Mouse (Mus musculus) embryonic facial prominence, embryonic 10.5 days (tissue): ENCODE data around the gene Umodl1. TPM values are rescaled to one million over a fixed set of nuclear protein-coding genes. Genes with fewer than 3 reads are reported as not detected.

Experiments used
- DNase-seq: peaks from one replicate; pipeline ENCODE4 v3.0.0-alpha.2; 2017; ENCODE audit warnings: low spot score
- H3K27ac ChIP-seq: fragments of 300-500 bp; sonication (generic); replicated peaks from 2 replicates; pipeline ENCODE4 v1.5.1; 2016; ENCODE audit warnings: mild to moderate bottlenecking
- H3K27me3 ChIP-seq: fragments of 300-500 bp; sonication (generic); replicated peaks from 2 replicates; pipeline ENCODE4 v1.6.1; 2016; ENCODE audit warnings: low read depth, mild to moderate bottlenecking; ENCODE audit not compliant: poor library complexity, severe bottlenecking
- H3K36me3 ChIP-seq: fragments of 300-500 bp; sonication (generic); replicated peaks from 2 replicates; pipeline ENCODE4 v1.6.1; 2016; ENCODE audit warnings: mild to moderate bottlenecking, moderate library complexity
- H3K4me1 ChIP-seq: fragments of 300-500 bp; sonication (generic); 2 replicates; pipeline ENCODE4 v1.6.1; 2016
- H3K4me3 ChIP-seq: fragments of 300-500 bp; sonication (generic); 2 replicates; pipeline ENCODE4 v1.5.1; 2016; ENCODE audit warnings: mild to moderate bottlenecking, moderate library complexity
- H3K9me3 ChIP-seq: fragments of 300-500 bp; sonication (generic); 2 replicates; pipeline ENCODE4 v1.6.1; 2016; ENCODE audit warnings: mild to moderate bottlenecking
- WGBS: fragments of 180-500 bp; shearing (Covaris S2); methylation state at CpG from one replicate; pipeline ENCODE4 v1.1.7; 2016; 5-methylcytosine and 5-hydroxymethylcytosine counted together
- polyA plus RNA-seq: library from polyadenylated mRNA; unstranded; fragments of >200 nt; fragmentation: Nextera tagmentation; extraction: Ambion mirVana; gene quantifications from 2 replicates; pipeline ENCODE4 v1.2.1, GENCODE M21; 2016

Umodl1 gene
- 0.13 and 0.19 TPM in 2 replicates for polyA plus RNA-seq

GRCm38 (mm10) chr17:30954340-30954739 lies at the start of gene Umodl1:
Gene Umodl1 (plus strand): TSS chr17:30954640.
- no peak within 1 kb of the TSS for H3K27ac ChIP-seq
- no peak within 1 kb of the TSS for H3K4me3 ChIP-seq
- no peaks in the 10 kb centered on the region for H3K27me3 ChIP-seq
- peaks cover 9% of the 10 kb centered on the region; the same call in 1 of the 2 replicates for H3K4me1 ChIP-seq
- no peaks in the 10 kb centered on the region for H3K36me3 ChIP-seq
- no peak for DNase-seq
- no peaks in the 10 kb centered on the region for H3K9me3 ChIP-seq
- 54% methylated on average over 10 of the region's 10 CpGs for WGBS

- Histone ChIP-seq H3K27me3 (peaks cover 19% of the 10 kb centered on the region), H3K9me3 (no peaks in the 10 kb centered on the region), H3K4me3 (no peak overlapping the region), H3K27ac (no peak overlapping the region), H3K4me1 (peaks cover 8% of the 10 kb centered on the region; the same call in 1 of the 2 replicates), H3K36me3 (no peaks in the 10 kb centered on the region)
- no peak for DNase-seq
- WGBS: 77% methylated on average over 4 of the region's 4 CpGs
Measured at GRCm38 (mm10) chr17:30907577-30907976, 46.9 kb upstream of the Umodl1 start.

- 89% methylated on average over 27 of the region's 27 CpGs for WGBS
- no peaks in the 10 kb centered on the region for H3K9me3 ChIP-seq
- no peaks in the 10 kb centered on the region for H3K27me3 ChIP-seq
- peaks cover 8% of the 10 kb centered on the region; the same call in 1 of the 2 replicates for H3K4me1 ChIP-seq
- DNase-seq: no peak
- H3K4me3 ChIP-seq: no peak overlapping the region
- H3K27ac ChIP-seq: no peak overlapping the region
- H3K36me3 ChIP-seq: no peaks in the 10 kb centered on the region
Measured at GRCm38 (mm10) chr17:30910866-30911731, 43.3 kb upstream of the Umodl1 start.

GRCm38 (mm10) chr17:30911732-30912088 lies 42.7 kb upstream of the Umodl1 start:
- no peak overlapping the region for H3K4me3 ChIP-seq
- no peaks in the 10 kb centered on the region for H3K27me3 ChIP-seq
- H3K9me3 ChIP-seq: no peaks in the 10 kb centered on the region
- no peak overlapping the region for H3K27ac ChIP-seq
- no peak for DNase-seq
- WGBS: 65% methylated on average over 8 of the region's 8 CpGs
- H3K36me3 ChIP-seq: no peaks in the 10 kb centered on the region
- peaks cover 8% of the 10 kb centered on the region; the same call in 1 of the 2 replicates for H3K4me1 ChIP-seq

- Histone ChIP-seq H3K36me3 (no peaks in the 10 kb centered on the region), H3K27ac (no peak overlapping the region), H3K9me3 (no peaks in the 10 kb centered on the region), H3K4me3 (no peak overlapping the region), H3K4me1 (peaks cover 8% of the 10 kb centered on the region; the same call in 1 of the 2 replicates), H3K27me3 (no peaks in the 10 kb centered on the region)
- DNase-seq: no peak
- WGBS: 79% methylated on average over 5 of the region's 5 CpGs
Measured at GRCm38 (mm10) chr17:30912536-30912935, 41.9 kb upstream of the Umodl1 start.

DNA sequence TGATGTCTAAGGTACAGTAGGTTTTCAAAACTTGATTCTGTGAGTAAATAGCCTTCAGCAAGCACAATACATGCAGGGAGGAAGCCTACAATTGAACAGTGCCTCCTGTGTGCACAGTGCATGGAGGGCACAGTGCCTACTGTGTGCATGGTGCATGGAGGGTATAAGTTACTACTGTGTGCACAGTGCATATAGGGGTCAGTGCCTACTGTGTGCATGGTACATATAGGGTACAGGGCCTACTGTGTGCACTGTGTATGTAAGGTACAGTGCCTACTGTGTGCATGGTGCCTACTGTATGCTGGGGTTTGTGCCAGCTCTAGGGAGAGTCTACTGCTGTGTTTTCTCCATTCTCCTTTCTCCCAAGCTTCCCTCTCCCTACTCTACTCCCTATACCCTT lies 40.2 kb upstream of the Umodl1 start:
- no peak for DNase-seq
- Histone ChIP-seq H3K4me3 (no peak overlapping the region), H3K4me1 (peaks cover 4% of the 10 kb centered on the region; the same call in 1 of the 2 replicates), H3K36me3 (no peaks in the 10 kb centered on the region), H3K27ac (no peak overlapping the region), H3K9me3 (no peaks in the 10 kb centered on the region), H3K27me3 (no peaks in the 10 kb centered on the region)

DNA sequence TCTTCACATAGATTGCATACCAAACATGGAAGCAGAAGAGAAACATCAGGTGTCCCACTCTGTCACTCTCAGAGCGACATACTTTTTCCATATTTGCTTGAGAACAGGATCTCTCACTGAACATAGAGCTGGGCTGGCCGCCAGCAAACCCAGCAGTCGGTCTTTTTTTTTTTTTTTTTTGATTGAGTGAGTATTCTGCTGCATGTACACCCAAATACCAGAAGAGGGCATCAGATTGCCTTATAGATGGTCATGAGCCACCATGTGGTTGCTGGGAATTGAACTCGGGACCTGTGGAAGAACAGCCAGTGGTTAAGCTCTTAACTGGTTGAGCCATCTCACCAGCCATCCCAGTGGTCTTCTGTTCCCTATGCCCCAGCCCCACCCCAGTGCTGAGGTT lies 30.9 kb upstream of the Umodl1 start:
- 75% methylated on average over 4 of the region's 4 CpGs for WGBS
- no peak overlapping the region for H3K27ac ChIP-seq
- no peaks in the 10 kb centered on the region for H3K36me3 ChIP-seq
- no peaks in the 10 kb centered on the region for H3K27me3 ChIP-seq
- H3K9me3 ChIP-seq: no peaks in the 10 kb centered on the region
- H3K4me3 ChIP-seq: no peak overlapping the region
- DNase-seq: no peak
- no peaks in the 10 kb centered on the region for H3K4me1 ChIP-seq

DNA sequence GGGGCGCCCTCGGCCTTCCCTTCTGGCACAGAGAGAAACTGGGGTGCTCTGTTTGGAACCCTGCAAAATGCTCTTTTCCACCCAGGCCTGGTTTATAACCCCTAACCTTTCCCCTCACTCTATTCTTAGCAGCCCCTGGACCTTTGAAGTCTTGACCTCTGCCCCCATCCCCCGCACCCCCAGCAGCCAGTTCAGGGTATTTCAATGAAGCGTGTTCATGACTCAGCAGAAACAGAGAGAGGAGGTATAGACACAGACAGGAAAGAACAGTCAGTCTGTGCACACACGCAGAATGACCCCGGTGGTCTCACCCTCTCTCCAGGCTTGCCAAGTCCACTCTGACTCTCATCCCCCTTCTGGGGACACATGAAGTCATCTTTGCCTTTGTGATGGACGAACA lies 23.6 kb upstream of the Umodl1 start:
- Histone ChIP-seq H3K4me3 (no peak overlapping the region), H3K27me3 (no peaks in the 10 kb centered on the region), H3K36me3 (no peaks in the 10 kb centered on the region), H3K4me1 (peaks cover 7% of the 10 kb centered on the region; the same call in 1 of the 2 replicates), H3K27ac (no peak overlapping the region), H3K9me3 (no peaks in the 10 kb centered on the region)
- WGBS: 81% methylated on average over 7 of the region's 7 CpGs
- DNase-seq: no peak

DNA sequence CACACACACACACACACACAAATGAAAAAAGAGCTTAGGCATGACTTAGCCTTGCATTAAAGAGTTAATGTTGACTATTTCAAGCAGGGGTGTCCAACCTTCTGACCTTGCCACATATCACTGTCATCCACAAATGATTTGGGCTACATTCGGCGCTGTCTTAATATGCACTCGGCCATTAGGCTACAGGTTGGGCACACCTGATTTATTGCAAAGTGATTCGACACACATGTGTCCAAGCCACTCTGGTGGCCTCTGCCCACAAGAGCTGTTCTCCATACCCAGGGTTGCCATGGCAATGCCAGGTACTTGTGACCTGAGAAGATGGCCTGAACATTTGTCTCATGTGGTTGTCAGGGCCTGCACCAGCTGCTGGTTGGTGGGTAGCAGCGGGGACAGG lies 21.6 kb upstream of the Umodl1 start:
- Histone ChIP-seq H3K36me3 (no peaks in the 10 kb centered on the region), H3K9me3 (no peaks in the 10 kb centered on the region), H3K27ac (no peak overlapping the region), H3K4me1 (peaks cover 10% of the 10 kb centered on the region; the same call in 1 of the 2 replicates), H3K27me3 (no peaks in the 10 kb centered on the region), H3K4me3 (no peak overlapping the region)
- DNase-seq: no peak
- WGBS: 85% methylated on average over 5 of the region's 5 CpGs

GRCm38 (mm10) chr17:30935301-30935700 lies 19.1 kb upstream of the Umodl1 start:
- DNase-seq: no peak
- Histone ChIP-seq H3K36me3 (no peaks in the 10 kb centered on the region), H3K9me3 (no peaks in the 10 kb centered on the region), H3K27ac (no peak overlapping the region), H3K4me3 (no peak overlapping the region), H3K27me3 (no peaks in the 10 kb centered on the region), H3K4me1 (peaks cover 8% of the 10 kb centered on the region; the same call in 1 of the 2 replicates)
- 65% methylated on average over 5 of the region's 5 CpGs for WGBS

DNA sequence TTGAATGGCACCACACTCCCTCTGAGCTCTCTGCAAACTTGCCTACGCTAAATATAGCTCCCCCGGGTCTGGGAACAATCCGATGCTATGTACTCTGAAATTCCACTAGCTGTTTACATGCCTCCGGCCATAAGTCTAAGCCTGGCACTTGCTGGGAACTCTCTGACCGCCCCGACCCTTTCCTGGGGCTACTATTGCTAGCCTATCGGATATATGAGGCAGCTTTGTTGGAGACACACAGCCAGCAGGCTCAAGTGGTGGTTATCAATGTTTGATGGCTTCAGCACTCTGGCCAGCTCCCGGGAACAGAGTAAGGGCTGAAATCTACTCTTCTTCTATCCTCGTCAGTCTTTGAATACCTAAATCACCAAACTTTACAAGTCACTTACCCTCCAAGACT lies 15.9 kb upstream of the Umodl1 start:
- 50% methylated on average over 9 of the region's 9 CpGs for WGBS
- no peak overlapping the region for H3K27ac ChIP-seq
- no peaks in the 10 kb centered on the region for H3K27me3 ChIP-seq
- no peaks in the 10 kb centered on the region for H3K9me3 ChIP-seq
- H3K4me1 ChIP-seq: 0 out of 2 replicates have a peak, but pooled peaks cover 3% of the 10 kb centered on the region
- H3K4me3 ChIP-seq: no peak overlapping the region
- H3K36me3 ChIP-seq: no peaks in the 10 kb centered on the region
- peak; percentile 63 for DNase-seq

DNA sequence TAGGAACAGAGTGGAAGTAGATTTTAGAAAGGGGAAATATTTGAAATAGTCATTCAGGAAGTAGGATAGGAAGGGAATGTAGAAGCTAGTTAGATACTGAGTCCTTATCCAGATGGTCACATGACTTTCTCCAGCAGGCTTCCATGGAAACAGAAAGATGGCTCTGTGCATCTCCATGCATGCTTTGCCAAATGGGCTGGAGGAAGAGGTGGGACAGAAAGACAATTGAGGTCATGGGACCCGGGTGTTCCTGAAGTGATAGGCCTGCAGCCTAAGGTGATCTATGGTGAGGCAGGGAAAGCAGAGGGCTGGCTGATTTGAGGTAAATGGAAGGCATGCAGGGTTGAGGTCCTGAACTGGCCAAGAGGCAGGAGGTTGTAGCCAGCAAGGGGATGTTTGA lies 6.1 kb upstream of the Umodl1 start:
- DNase-seq: no peak
- Histone ChIP-seq H3K4me3 (no peak overlapping the region), H3K9me3 (no peaks in the 10 kb centered on the region), H3K27me3 (no peaks in the 10 kb centered on the region), H3K27ac (no peak overlapping the region), H3K4me1 (no peaks in the 10 kb centered on the region), H3K36me3 (no peaks in the 10 kb centered on the region)
- 71% methylated on average over 1 of the region's 1 CpGs for WGBS

DNA sequence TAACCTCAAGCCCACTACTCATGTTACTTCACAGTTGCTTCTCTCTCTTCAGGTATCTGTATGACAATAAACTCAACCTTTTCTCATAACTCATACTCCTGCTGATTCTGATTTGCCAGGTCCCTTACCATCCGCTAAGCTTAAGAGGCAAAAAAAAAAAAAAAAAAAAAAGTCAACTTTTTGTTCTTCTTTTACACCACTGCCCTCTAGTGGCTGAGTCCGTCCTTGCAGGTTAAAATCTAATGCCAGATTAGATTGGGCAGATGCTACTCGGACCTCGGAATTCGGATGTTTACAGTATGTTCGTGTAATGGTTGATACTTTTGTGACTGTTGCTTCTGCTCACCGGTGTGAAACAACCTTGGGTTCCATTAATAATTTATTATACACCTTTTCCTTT lies 3.7 kb upstream of the Umodl1 start:
- WGBS: 10% methylated on average over 7 of the region's 7 CpGs
- peaks cover 9% of the 10 kb centered on the region; the same call in 1 of the 2 replicates for H3K4me1 ChIP-seq
- DNase-seq: peak; percentile 57

More for the DNA sequence above, 3.7 kb upstream of the Umodl1 start:
- no peaks in the 10 kb centered on the region for H3K9me3 ChIP-seq
- no peak overlapping the region for H3K4me3 ChIP-seq
- no peaks in the 10 kb centered on the region for H3K36me3 ChIP-seq
- no peaks in the 10 kb centered on the region for H3K27me3 ChIP-seq
- no peak overlapping the region for H3K27ac ChIP-seq
